Mouse (Mus musculus) cortical plate, adult 2 months (tissue): Measurements from ENCODE around the gene Scrn1.

Experiments used
- CTCF ChIP-seq: fragments of 200-500 bp; IDR thresholded peaks from 2 replicates; pipeline ENCODE4 v1.5.1; 2011; ENCODE audit warnings: mild to moderate bottlenecking, control low read depth, low read length; ENCODE audit not compliant: insufficient read depth; ENCODE audit errors: extremely low read depth
- POLR2A ChIP-seq: fragments of 200-500 bp; IDR thresholded peaks from 2 replicates; pipeline ENCODE4 v1.6.1; 2011; ENCODE audit warnings: mild to moderate bottlenecking, low read length, control low read depth; ENCODE audit not compliant: insufficient read depth; ENCODE audit errors: extremely low read depth

GRCm38 (mm10) chr6:54485435-54485901 is 80.8 kb downstream of the Scrn1 start:
- TF ChIP-seq CTCF (no peak), POLR2A (no peak)
